Mouse (Mus musculus) bone marrow, adult 2 months (tissue): ENCODE data around the gene Cmklr1.
"Not testable (repeated sequence)": the region's sequence is repeated elsewhere in the genome, so short reads cannot be mapped to it uniquely, and the experiment has no call there.

Source experiments
- CTCF ChIP-seq: fragments of 200-500 bp; IDR thresholded peaks from 2 replicates; pipeline ENCODE4 v1.5.1; 2011; ENCODE audit warnings: low read length, control low read depth; ENCODE audit not compliant: control insufficient read depth, insufficient read depth
- POLR2A ChIP-seq: fragments of 200-500 bp; IDR thresholded peaks from 2 replicates; pipeline ENCODE4 v1.6.1; 2011; ENCODE audit warnings: low read depth, mild to moderate bottlenecking, control low read depth, low read length, borderline replicate concordance; ENCODE audit not compliant: control insufficient read depth

GRCm38 (mm10) chr5:113585619-113586457 lies 64.4 kb downstream of the Cmklr1 start:
- TF ChIP-seq CTCF, POLR2A: not testable (repeated sequence)
